Mouse (Mus musculus): ENCODE measurements around the gene Blvrb. TPM values are rescaled to one million over a fixed set of nuclear protein-coding genes. Genes with fewer than 3 reads are reported as not detected.

Gene Blvrb
- polyA plus RNA-seq, 1 experiment, result 71.6 TPM

GRCm38 (mm10) chr7:27423556-27424326 lies 24.0 kb upstream of the Blvrb start:
- WGBS, result 77% methylated on average over 12 of the region's 12 CpGs

GRCm38 (mm10) chr7:27427387-27427786 lies 20.4 kb upstream of the Blvrb start:
- no peak for DNase-seq
- H3K4me3 ChIP-seq (replicated peaks; ENCODE audit: extremely low read depth, low read depth, low read length), result no peak overlapping the region
- H3K4me1 ChIP-seq (ENCODE audit: control insufficient read depth, insufficient read depth, low read length), result no peaks in the 10 kb centered on the region
- WGBS, result 83% methylated on average over 1 of the region's 1 CpGs
- TF ChIP-seq POLR2A (IDR thresholded peaks at IDR 0.05; ENCODE audit: borderline replicate concordance, extremely low read depth, low read depth, low read length), result no peak
- no peak for TF ChIP-seq CTCF (IDR thresholded peaks at IDR 0.05; ENCODE audit: insufficient read depth, low read length)

More at GRCm38 (mm10) chr7:27423556-27424326, 24.0 kb upstream of the Blvrb start:
- no peak for DNase-seq
- TF ChIP-seq POLR2A (IDR thresholded peaks at IDR 0.05; ENCODE audit: borderline replicate concordance, extremely low read depth, low read depth, low read length), result no peak
- TF ChIP-seq CTCF (IDR thresholded peaks at IDR 0.05; ENCODE audit: insufficient read depth, low read length), result no peak
- no peaks in the 10 kb centered on the region for H3K4me1 ChIP-seq (ENCODE audit: control insufficient read depth, insufficient read depth, low read length)
- no peak overlapping the region for H3K4me3 ChIP-seq (replicated peaks; ENCODE audit: extremely low read depth, low read depth, low read length)

- Histone ChIP-seq H3K4me1 (ENCODE audit: control insufficient read depth, insufficient read depth, low read length) (no peaks in the 10 kb centered on the region), H3K4me3 (replicated peaks; ENCODE audit: extremely low read depth, low read depth, low read length) (no peak overlapping the region)
- TF ChIP-seq POLR2A (IDR thresholded peaks at IDR 0.05; ENCODE audit: borderline replicate concordance, extremely low read depth, low read depth, low read length) (no peak), CTCF (IDR thresholded peaks at IDR 0.05; ENCODE audit: insufficient read depth, low read length) (no peak)
- DNase-seq, result no peak
- 67% methylated on average over 11 of the region's 11 CpGs for WGBS
Measured at GRCm38 (mm10) chr7:27428002-27428401, 19.8 kb upstream of the Blvrb start.

GRCm38 (mm10) chr7:27429135-27429534 lies 18.6 kb upstream of the Blvrb start:
- 50% methylated on average over 2 of the region's 2 CpGs for WGBS
- Histone ChIP-seq H3K4me1 (ENCODE audit: control insufficient read depth, insufficient read depth, low read length) (no peaks in the 10 kb centered on the region), H3K4me3 (replicated peaks; ENCODE audit: extremely low read depth, low read depth, low read length) (no peak overlapping the region)
- TF ChIP-seq CTCF (IDR thresholded peaks at IDR 0.05; ENCODE audit: insufficient read depth, low read length), result no peak
- DNase-seq, result no peak

- TF ChIP-seq CTCF (IDR thresholded peaks at IDR 0.05; ENCODE audit: insufficient read depth, low read length), result no peak
- TF ChIP-seq POLR2A (IDR thresholded peaks at IDR 0.05; ENCODE audit: borderline replicate concordance, extremely low read depth, low read depth, low read length), result no peak
- no peak for DNase-seq
- H3K4me1 ChIP-seq (ENCODE audit: control insufficient read depth, insufficient read depth, low read length), result no peaks in the 10 kb centered on the region
- no peak overlapping the region for H3K4me3 ChIP-seq (replicated peaks; ENCODE audit: extremely low read depth, low read depth, low read length)
- 17% methylated on average over 10 of the region's 10 CpGs for WGBS
Measured at GRCm38 (mm10) chr7:27433349-27433748, 14.4 kb upstream of the Blvrb start.

- TF ChIP-seq CTCF (IDR thresholded peaks at IDR 0.05; ENCODE audit: insufficient read depth, low read length) (no peak), POLR2A (IDR thresholded peaks at IDR 0.05; ENCODE audit: borderline replicate concordance, extremely low read depth, low read depth, low read length) (no peak)
- 11% methylated on average over 10 of the region's 10 CpGs for WGBS
- Histone ChIP-seq H3K4me3 (replicated peaks; ENCODE audit: extremely low read depth, low read depth, low read length) (no peak overlapping the region), H3K4me1 (ENCODE audit: control insufficient read depth, insufficient read depth, low read length) (no peaks in the 10 kb centered on the region)
- no peak for DNase-seq
Measured at GRCm38 (mm10) chr7:27433794-27434193, 14.0 kb upstream of the Blvrb start.

- DNase-seq, result peak; percentile 20
- H3K4me3 ChIP-seq (replicated peaks; ENCODE audit: extremely low read depth, low read depth, low read length), result no peak overlapping the region
- no peaks in the 10 kb centered on the region for H3K4me1 ChIP-seq (ENCODE audit: control insufficient read depth, insufficient read depth, low read length)
- peak; percentile 76 for TF ChIP-seq CTCF (IDR thresholded peaks at IDR 0.05; ENCODE audit: insufficient read depth, low read length)
- no peak for TF ChIP-seq POLR2A (IDR thresholded peaks at IDR 0.05; ENCODE audit: borderline replicate concordance, extremely low read depth, low read depth, low read length)
- WGBS, result 57% methylated on average over 5 of the region's 5 CpGs
Measured at GRCm38 (mm10) chr7:27437544-27437943, 10.2 kb upstream of the Blvrb start.

GRCm38 (mm10) chr7:27440014-27440413 lies 7.8 kb upstream of the Blvrb start:
- TF ChIP-seq CTCF (IDR thresholded peaks at IDR 0.05; ENCODE audit: insufficient read depth, low read length) (no peak), POLR2A (IDR thresholded peaks at IDR 0.05; ENCODE audit: borderline replicate concordance, extremely low read depth, low read depth, low read length) (no peak)
- H3K4me3 ChIP-seq (replicated peaks; ENCODE audit: extremely low read depth, low read depth, low read length), result no peak overlapping the region
- H3K4me1 ChIP-seq (ENCODE audit: control insufficient read depth, insufficient read depth, low read length), result no peaks in the 10 kb centered on the region
- 74% methylated on average over 4 of the region's 4 CpGs for WGBS
- DNase-seq, result no peak

- no peak overlapping the region for H3K4me3 ChIP-seq (replicated peaks; ENCODE audit: extremely low read depth, low read depth, low read length)
- WGBS, result 18% methylated on average over 18 of the region's 18 CpGs
- no peak for TF ChIP-seq POLR2A (IDR thresholded peaks at IDR 0.05; ENCODE audit: borderline replicate concordance, extremely low read depth, low read depth, low read length)
- no peak for TF ChIP-seq CTCF (IDR thresholded peaks at IDR 0.05; ENCODE audit: insufficient read depth, low read length)
- no peak for DNase-seq
- H3K4me1 ChIP-seq (ENCODE audit: control insufficient read depth, insufficient read depth, low read length), result peaks cover 9% of the 10 kb centered on the region; the same call in 1 of the 2 replicates
Measured at GRCm38 (mm10) chr7:27446051-27446450, 1.7 kb upstream of the Blvrb start.

Data from lung, adult 2 months (tissue).